Mouse (Mus musculus): ENCODE results near the gene Pla2g2f. TPM values are rescaled to one million over a fixed set of nuclear protein-coding genes. Genes with fewer than 3 reads are reported as not detected.

Gene Pla2g2f
- total and polyA plus RNA-seq, 3 experiments: not detected

- Histone ChIP-seq H3K9ac (ENCODE audit: insufficient read depth, low read depth) (no peak overlapping the region), H3K4me2 (ENCODE audit: insufficient read depth, low read depth, poor library complexity, severe bottlenecking) (no peak overlapping the region), H3K27ac (ENCODE audit: insufficient read depth, low read depth) (no peak overlapping the region), H3K79me2 (replicated peaks; ENCODE audit: control insufficient read depth, extremely low read depth, insufficient read depth, poor library complexity, severe bottlenecking) (no peaks in the 10 kb centered on the region), H3K36me3 (replicated peaks in 1 of 2; ENCODE audit: control insufficient read depth in 1 of 2, insufficient read depth in 1 of 2, low read length in 1 of 2) (no peaks in the 10 kb centered on the region), H3K4me3 (replicated peaks in 1 of 3; ENCODE audit: low read depth in 2 of 3, low read length in 2 of 3, poor library complexity in 1 of 3) (no peak overlapping the region), H3K27me3 (replicated peaks) (peaks cover 73% of the 10 kb centered on the region), H3K9me3 (replicated peaks; ENCODE audit: low read length) (no peaks in the 10 kb centered on the region), H3K4me1 (ENCODE audit: control insufficient read depth in 1 of 2, insufficient read depth in 2 of 2) (no peaks in the 10 kb centered on the region)
- dilution Hi-C loops (cut with MboI; ENCODE audit: extremely low pct_ligation_motif_present, extremely low pct_unique_long_range_greater_than_20kb, low sequenced_read_pairs): no loop called here
- no peak for DNase-seq (ENCODE audit: extremely low read depth)
- in situ Hi-C loops (cut with MboI; ENCODE audit: low pct_ligation_motif_present, low pct_unique_long_range_greater_than_20kb, low sequenced_read_pairs): no loop called here
- no peak for TF ChIP-seq ELF1 (IDR thresholded peaks at IDR 0.05; ENCODE audit: low read depth, low read length)
- TF ChIP-seq JUND (conservative IDR thresholded peaks at IDR 0.05; ENCODE audit: low read depth, low read length): no peak
These were observed 40.7 kb downstream of the Pla2g2f start for GRCm38 (mm10) chr4:138716697-138717096.

GRCm38 (mm10) chr4:138714186-138714585, 43.2 kb downstream of the Pla2g2f start:
- H3K9me3 ChIP-seq (replicated peaks; ENCODE audit: low read length): no peaks in the 10 kb centered on the region
- in situ Hi-C loops (cut with MboI; ENCODE audit: low pct_ligation_motif_present, low pct_unique_long_range_greater_than_20kb, low sequenced_read_pairs): no loop called here
- TF ChIP-seq SMC3 (IDR thresholded peaks at IDR 0.05; ENCODE audit: low read depth, low read length): no peak
- TF ChIP-seq EP300 (IDR thresholded peaks at IDR 0.05; ENCODE audit: low read length): no peak
- no peak for TF ChIP-seq RAD21 (IDR thresholded peaks at IDR 0.05; ENCODE audit: low read depth, low read length)
- no peaks in the 10 kb centered on the region for H3K36me3 ChIP-seq (replicated peaks in 1 of 2; ENCODE audit: control insufficient read depth in 1 of 2, insufficient read depth in 1 of 2, low read length in 1 of 2)
- H3K4me2 ChIP-seq (ENCODE audit: insufficient read depth, low read depth, poor library complexity, severe bottlenecking): no peak overlapping the region
- dilution Hi-C loops (cut with MboI; ENCODE audit: extremely low pct_ligation_motif_present, extremely low pct_unique_long_range_greater_than_20kb, low sequenced_read_pairs): no loop called here
- DNase-seq (ENCODE audit: extremely low read depth): no peak
- no peak overlapping the region for H3K27ac ChIP-seq (ENCODE audit: insufficient read depth, low read depth)
- no peak overlapping the region for H3K4me3 ChIP-seq (replicated peaks in 1 of 3; ENCODE audit: low read depth in 2 of 3, low read length in 2 of 3, poor library complexity in 1 of 3)
- no peaks in the 10 kb centered on the region for H3K4me1 ChIP-seq (ENCODE audit: control insufficient read depth in 1 of 2, insufficient read depth in 2 of 2)
- H3K79me2 ChIP-seq (replicated peaks; ENCODE audit: control insufficient read depth, extremely low read depth, insufficient read depth, poor library complexity, severe bottlenecking): no peaks in the 10 kb centered on the region
- no peak overlapping the region for H3K9ac ChIP-seq (ENCODE audit: insufficient read depth, low read depth)
- peaks cover 68% of the 10 kb centered on the region for H3K27me3 ChIP-seq (replicated peaks)

- no peak for DNase-seq (ENCODE audit: extremely low read depth)
- Histone ChIP-seq H3K4me1 (ENCODE audit: control insufficient read depth in 1 of 2, insufficient read depth in 2 of 2) (no peaks in the 10 kb centered on the region), H3K27ac (ENCODE audit: insufficient read depth, low read depth) (no peak overlapping the region), H3K27me3 (replicated peaks) (peaks cover 67% of the 10 kb centered on the region), H3K9ac (ENCODE audit: insufficient read depth, low read depth) (no peak overlapping the region), H3K36me3 (replicated peaks in 1 of 2; ENCODE audit: control insufficient read depth in 1 of 2, insufficient read depth in 1 of 2, low read length in 1 of 2) (no peaks in the 10 kb centered on the region), H3K79me2 (replicated peaks; ENCODE audit: control insufficient read depth, extremely low read depth, insufficient read depth, poor library complexity, severe bottlenecking) (no peaks in the 10 kb centered on the region), H3K4me2 (ENCODE audit: insufficient read depth, low read depth, poor library complexity, severe bottlenecking) (no peak overlapping the region), H3K4me3 (replicated peaks in 1 of 3; ENCODE audit: low read depth in 2 of 3, low read length in 2 of 3, poor library complexity in 1 of 3) (no peak overlapping the region), H3K9me3 (replicated peaks; ENCODE audit: low read length) (no peaks in the 10 kb centered on the region)
- in situ Hi-C loops (cut with MboI; ENCODE audit: low pct_ligation_motif_present, low pct_unique_long_range_greater_than_20kb, low sequenced_read_pairs) (no loop called here), dilution Hi-C loops (cut with MboI; ENCODE audit: extremely low pct_ligation_motif_present, extremely low pct_unique_long_range_greater_than_20kb, low sequenced_read_pairs) (no loop called here)
- TF ChIP-seq MAFK (IDR thresholded peaks at IDR 0.05; ENCODE audit: insufficient replicate concordance, low read length): no peak
- no peak for TF ChIP-seq USF2 (conservative IDR thresholded peaks at IDR 0.05; ENCODE audit: low read depth, low read length)
- TF ChIP-seq POLR2AphosphoS2 (IDR thresholded peaks at IDR 0.05; ENCODE audit: low read depth, low read length): no peak
- TF ChIP-seq NELFE (IDR thresholded peaks at IDR 0.05; ENCODE audit: low read depth, low read length): no peak
- no peak for TF ChIP-seq JUN (IDR thresholded peaks at IDR 0.05; ENCODE audit: insufficient read depth, low read depth, low read length)
- no peak for TF ChIP-seq RAD21 (IDR thresholded peaks at IDR 0.05; ENCODE audit: low read depth, low read length)
- no peak for TF ChIP-seq SMC3 (IDR thresholded peaks at IDR 0.05; ENCODE audit: low read depth, low read length)
- no peak for TF ChIP-seq MXI1 (IDR thresholded peaks at IDR 0.05; ENCODE audit: low read depth, low read length)
- TF ChIP-seq CHD1 (IDR thresholded peaks at IDR 0.05; ENCODE audit: low read depth, low read length): no peak
- TF ChIP-seq MAX (IDR thresholded peaks at IDR 0.05; ENCODE audit: low read length): no peak
- no peak for TF ChIP-seq ETS1 (conservative IDR thresholded peaks at IDR 0.05; ENCODE audit: low read depth, low read length)
- TF ChIP-seq E2F4 (IDR thresholded peaks at IDR 0.05; ENCODE audit: insufficient replicate concordance, low read depth, low read length): no peak
- no peak for TF ChIP-seq RCOR1 (conservative IDR thresholded peaks at IDR 0.05; ENCODE audit: low read depth, low read length)
- TF ChIP-seq MEF2A (IDR thresholded peaks at IDR 0.05; ENCODE audit: borderline replicate concordance, low read depth, low read length): no peak
- TF ChIP-seq TBP (conservative IDR thresholded peaks at IDR 0.05; ENCODE audit: low read depth, low read length): no peak
- TF ChIP-seq KAT2A (IDR thresholded peaks at IDR 0.05; ENCODE audit: insufficient replicate concordance, low read length): no peak
These were observed 44.8 kb downstream of the Pla2g2f start for GRCm38 (mm10) chr4:138712621-138713020.
